Mouse (Mus musculus) C2C12 (cell line): Measurements from ENCODE around the gene Swap70.

Source experiments
- CTCF ChIP-seq: IDR thresholded peaks from one replicate; pipeline ENCODE4 v1.5.1; 2011; ENCODE audit not compliant: control insufficient read depth, insufficient read depth, insufficient read length
- MYOD1 ChIP-seq: IDR thresholded peaks from one replicate; pipeline ENCODE4 v1.6.1; 2011; ENCODE audit warnings: low read depth; ENCODE audit not compliant: control insufficient read depth, insufficient read length
- USF1 ChIP-seq: IDR thresholded peaks from one replicate; pipeline ENCODE4 v1.6.1; 2011; ENCODE audit warnings: low read depth, mild to moderate bottlenecking, control low read depth, moderate library complexity

GRCm38 (mm10) chr7:110257059-110257458, 35.5 kb downstream of the Swap70 start:
- TF ChIP-seq CTCF (no peak), MYOD1 (no peak), USF1 (no peak)
